Mouse (Mus musculus): ENCODE measurements at regions not wholly inside any gene's neighbourhood (a gene's known extent, or its start where the extent isn't known, plus 50 kb on each side); places are given as distances from the start of the nearest gene placed in this dataset.

DNA sequence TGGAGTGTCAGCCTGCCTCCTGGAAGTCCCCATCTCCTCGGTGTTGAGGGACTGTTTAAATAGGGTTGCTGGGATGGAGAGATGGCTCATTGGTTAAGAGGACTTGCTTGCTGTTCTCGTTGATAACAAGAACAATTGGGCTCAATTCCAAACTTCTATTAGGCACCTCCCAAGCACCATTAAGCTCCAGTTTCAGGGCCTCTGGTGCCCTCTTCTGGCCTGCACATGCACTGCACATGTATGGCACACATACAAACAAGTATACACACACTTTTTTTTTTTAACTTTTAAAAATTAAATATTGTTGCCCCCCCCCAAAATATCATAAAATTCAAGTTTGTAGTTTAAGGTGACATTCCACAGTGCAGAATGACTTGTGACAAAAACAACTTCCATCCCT, 162.3 kb downstream of the Bmp7 start:
- DNase-seq, result no peak

GRCm38 (mm10) chr2:172779096-172779495, 161.0 kb downstream of the Bmp7 start:
- no peak for DNase-seq

- no peak for DNase-seq
These were observed 157.4 kb downstream of the Bmp7 start for GRCm38 (mm10) chr2:172782686-172783085.

DNA sequence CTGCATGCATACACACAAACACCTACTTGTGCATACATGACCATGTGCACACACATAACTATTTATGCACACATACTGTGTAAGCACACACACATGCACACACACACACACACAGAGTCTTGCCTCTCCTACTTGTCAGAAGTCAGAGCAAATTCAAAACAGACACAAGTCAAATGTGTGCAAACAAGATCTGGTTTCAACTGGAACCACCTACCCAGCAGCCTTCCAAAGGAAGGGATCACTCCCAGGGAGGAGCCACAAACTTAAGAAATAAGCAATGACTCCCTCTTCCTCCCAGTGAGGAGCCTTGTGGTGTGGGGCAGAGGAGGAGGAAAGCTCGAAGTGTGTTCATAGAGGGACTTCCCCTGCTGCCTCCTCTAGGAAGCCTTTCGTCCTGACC, 153.8 kb downstream of the Bmp7 start:
- no peak for DNase-seq

DNA sequence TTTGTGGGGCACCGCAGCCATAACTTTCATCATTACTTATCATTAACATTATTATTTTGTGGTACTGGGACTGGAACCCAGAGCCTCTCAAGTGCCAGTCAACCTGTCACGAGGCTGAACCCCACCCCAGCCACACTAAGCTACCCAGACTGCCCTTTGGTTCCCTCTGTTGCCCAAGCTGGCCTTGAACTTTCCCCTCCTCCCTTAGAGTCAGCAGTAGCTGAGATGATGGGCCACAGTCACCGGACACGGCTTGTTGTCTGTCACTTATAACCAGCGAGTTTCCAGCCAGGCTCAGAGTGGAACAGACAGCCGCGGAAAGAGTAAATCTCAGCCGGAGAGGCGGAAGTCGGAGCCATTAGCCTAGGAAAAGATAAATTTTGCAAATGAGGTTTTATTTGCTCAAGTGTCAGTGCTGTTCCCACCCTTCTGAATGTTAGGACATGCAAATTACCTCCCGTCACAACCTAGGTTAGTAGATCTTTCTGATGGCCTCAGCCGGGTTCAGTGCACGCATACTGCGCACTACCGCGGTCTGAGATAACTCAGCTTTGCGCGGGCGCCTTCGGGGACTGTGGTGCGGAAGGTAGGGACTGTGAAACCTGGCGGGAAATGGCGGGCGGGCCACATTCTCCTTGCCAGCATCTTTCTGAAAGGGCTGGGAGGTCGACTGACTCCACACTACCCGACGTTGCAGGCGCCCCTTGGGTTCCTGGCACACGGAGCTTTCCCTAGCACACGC, 152.7 kb downstream of the Bmp7 start:
- no peak for DNase-seq

DNA sequence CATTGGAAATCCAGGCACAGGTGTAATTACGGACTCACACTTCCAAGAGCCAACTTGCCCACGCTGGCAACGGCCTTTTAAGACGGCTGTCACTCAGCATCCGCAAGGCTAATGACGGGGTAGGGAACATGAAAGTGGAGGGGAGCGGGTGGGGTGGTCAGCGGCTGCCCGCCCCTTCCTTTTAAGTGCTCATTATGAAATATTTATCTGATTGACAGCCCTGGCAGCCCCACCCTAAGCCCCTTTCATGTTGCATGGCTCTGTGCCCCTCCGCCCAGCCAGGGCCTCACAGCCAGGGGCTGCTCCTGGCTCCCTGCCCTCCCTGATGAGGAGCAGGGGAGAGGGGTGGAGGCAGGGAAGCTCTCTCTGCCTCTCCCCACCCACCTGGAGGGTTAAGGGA, 150.9 kb downstream of the Bmp7 start:
- DNase-seq, result no peak

GRCm38 (mm10) chr2:172792555-172792954, 147.6 kb downstream of the Bmp7 start:
- no peak for DNase-seq

GRCm38 (mm10) chr2:172793991-172794390, 146.1 kb downstream of the Bmp7 start:
- no peak for DNase-seq

- DNase-seq, result no peak
These were observed 145.3 kb downstream of the Bmp7 start for GRCm38 (mm10) chr2:172794771-172795170.

- DNase-seq, result no peak
These were observed 144.0 kb downstream of the Bmp7 start for GRCm38 (mm10) chr2:172796104-172796503.

DNA sequence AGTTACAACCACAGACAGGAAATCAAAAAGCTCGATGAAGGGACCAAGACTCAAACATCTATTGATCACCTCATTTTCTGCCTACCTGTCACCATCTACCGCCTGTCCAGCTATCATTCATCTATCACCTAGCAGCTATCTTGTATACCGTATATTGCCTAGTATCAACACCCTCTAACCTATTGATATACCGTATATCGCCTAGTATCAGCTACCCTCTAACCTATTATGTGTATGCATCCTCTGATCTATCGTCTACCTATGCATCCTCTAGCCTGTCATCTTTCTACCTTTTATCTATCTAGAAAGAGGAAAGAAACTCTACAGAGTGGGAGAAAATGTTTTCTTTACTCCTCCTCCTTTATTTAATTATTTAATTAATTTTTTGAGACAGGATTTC, 143.2 kb downstream of the Bmp7 start:
- DNase-seq, result no peak

DNA sequence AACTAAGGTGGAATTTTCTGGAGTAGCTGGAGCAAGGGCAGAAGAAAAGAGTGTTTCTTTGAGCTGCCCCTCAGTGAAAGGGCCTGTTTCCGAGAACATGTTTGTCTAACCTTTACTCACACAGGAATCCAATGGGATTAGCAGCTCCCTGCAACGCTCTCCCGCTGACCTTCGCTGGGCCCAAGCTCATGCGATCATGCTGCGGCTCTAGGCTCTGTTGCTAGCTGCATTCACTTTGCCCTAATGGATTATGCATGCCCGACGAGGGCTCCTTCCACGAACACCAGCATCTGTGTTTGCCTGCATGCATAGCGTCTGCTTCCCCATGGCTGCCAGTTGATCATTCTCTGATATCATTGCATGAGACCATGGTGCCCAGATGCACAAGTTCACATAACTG, 140.2 kb downstream of the Bmp7 start:
- DNase-seq, result no peak

DNA sequence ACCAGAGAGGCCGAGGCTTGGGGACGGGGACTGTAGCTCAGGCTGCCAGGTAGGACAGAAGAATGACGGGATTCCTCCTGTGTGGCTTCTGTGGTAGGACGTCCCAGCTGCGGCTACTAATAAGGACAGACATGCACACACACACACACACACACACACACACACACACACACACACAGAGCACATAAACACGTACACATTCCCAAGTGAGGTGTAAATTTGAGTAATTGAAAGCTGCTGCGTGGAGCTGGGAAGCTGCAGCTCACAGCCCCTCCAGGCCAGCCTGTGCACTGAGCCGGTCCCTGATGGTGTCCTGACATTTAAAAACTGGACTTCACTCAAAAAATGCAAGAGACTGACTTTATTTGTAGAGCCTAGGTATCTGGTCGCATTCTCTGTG, 139.3 kb downstream of the Bmp7 start:
- DNase-seq, result no peak

GRCm38 (mm10) chr2:172801804-172802203, 138.3 kb downstream of the Bmp7 start:
- no peak for DNase-seq

- DNase-seq, result no peak
These were observed 132.7 kb downstream of the Bmp7 start for GRCm38 (mm10) chr2:172807446-172807845.

- DNase-seq, result no peak
These were observed 130.8 kb downstream of the Bmp7 start for GRCm38 (mm10) chr2:172809306-172809705.

DNA sequence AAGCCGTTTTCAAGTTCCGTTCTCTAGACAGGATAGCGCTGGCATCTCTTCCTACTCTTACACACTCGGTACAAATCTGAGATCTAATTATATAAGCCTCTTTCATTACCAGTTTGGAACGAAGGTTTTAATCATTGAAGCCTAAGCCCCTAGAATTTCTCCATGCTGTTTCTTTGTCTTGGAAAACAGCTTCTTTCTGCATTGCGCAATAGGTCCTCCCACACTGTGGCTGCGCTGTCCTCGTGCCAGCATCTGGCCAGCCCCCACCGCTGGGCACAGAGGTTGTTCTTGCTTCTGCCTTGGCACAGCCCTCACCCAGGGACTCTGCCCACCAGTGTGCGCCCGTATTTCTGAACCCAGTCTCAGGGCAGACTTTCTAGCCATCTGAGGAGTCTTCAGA, 126.8 kb downstream of the Bmp7 start:
- no peak for DNase-seq

- no peak for DNase-seq
These were observed 126.2 kb downstream of the Bmp7 start for GRCm38 (mm10) chr2:172813906-172814305.

- no peak for DNase-seq
These were observed 125.0 kb downstream of the Bmp7 start for GRCm38 (mm10) chr2:172815146-172815545.

- no peak for DNase-seq
These were observed 122.9 kb downstream of the Bmp7 start for GRCm38 (mm10) chr2:172817058-172817745.
